Mouse (Mus musculus): ENCODE measurements at regions not wholly inside any gene's neighbourhood (a gene's known extent, or its start where the extent isn't known, plus 50 kb on each side); places are given as distances from the start of the nearest gene placed in this dataset.

GRCm38 (mm10) chr4:24154418-24154817, 341.8 kb upstream of the Mms22l start:
- no peak overlapping the region for H3K4me2 ChIP-seq
- WGBS: 14% methylated on average over 8 of the region's 8 CpGs
- ATAC-seq (ENCODE audit: insufficient read depth, low FRiP score, low read depth): 0 out of 2 replicates have a peak, but pooled peaks have one; percentile 53

GRCm38 (mm10) chr4:24173750-24174149, 322.5 kb upstream of the Mms22l start:
- H3K9ac ChIP-seq: no peak overlapping the region
- H3K4me2 ChIP-seq: no peak overlapping the region
- no peaks in the 10 kb centered on the region for H3K4me1 ChIP-seq
- H3K27ac ChIP-seq: no peak overlapping the region
- no peaks in the 10 kb centered on the region for H3K9me3 ChIP-seq
- no peak for ATAC-seq (ENCODE audit: insufficient read depth, low FRiP score, low read depth)
- WGBS: 50% methylated on average over 2 of the region's 2 CpGs
- no peaks in the 10 kb centered on the region for H3K36me3 ChIP-seq
- H3K4me3 ChIP-seq (replicated peaks): no peak overlapping the region
- H3K27me3 ChIP-seq (replicated peaks): no peaks in the 10 kb centered on the region

More at GRCm38 (mm10) chr4:24154418-24154817, 341.8 kb upstream of the Mms22l start:
- Histone ChIP-seq H3K36me3 (no peaks in the 10 kb centered on the region), H3K9me3 (no peaks in the 10 kb centered on the region), H3K27me3 (replicated peaks) (no peaks in the 10 kb centered on the region), H3K9ac (no peak overlapping the region), H3K4me3 (replicated peaks) (no peak overlapping the region), H3K4me1 (no peaks in the 10 kb centered on the region), H3K27ac (no peak overlapping the region)

GRCm38 (mm10) chr4:24213262-24214036, 282.8 kb upstream of the Mms22l start:
- WGBS: 64% methylated on average over 10 of the region's 10 CpGs
- H3K27me3 ChIP-seq (replicated peaks): no peaks in the 10 kb centered on the region
- no peaks in the 10 kb centered on the region for H3K4me1 ChIP-seq
- H3K9me3 ChIP-seq: no peaks in the 10 kb centered on the region
- H3K4me3 ChIP-seq (replicated peaks): no peak overlapping the region
- no peak overlapping the region for H3K9ac ChIP-seq
- no peak overlapping the region for H3K27ac ChIP-seq
- no peaks in the 10 kb centered on the region for H3K36me3 ChIP-seq
- no peak overlapping the region for H3K4me2 ChIP-seq
- ATAC-seq (ENCODE audit: insufficient read depth, low FRiP score, low read depth): no peak

GRCm38 (mm10) chr4:24214037-24214362, 282.3 kb upstream of the Mms22l start:
- Histone ChIP-seq H3K9me3 (no peaks in the 10 kb centered on the region), H3K4me2 (no peak overlapping the region), H3K27me3 (replicated peaks) (no peaks in the 10 kb centered on the region), H3K4me1 (no peaks in the 10 kb centered on the region), H3K27ac (no peak overlapping the region), H3K9ac (no peak overlapping the region), H3K36me3 (no peaks in the 10 kb centered on the region), H3K4me3 (replicated peaks) (no peak overlapping the region)
- ATAC-seq (ENCODE audit: insufficient read depth, low FRiP score, low read depth): no peak
- WGBS: 72% methylated on average over 3 of the region's 3 CpGs

- no peaks in the 10 kb centered on the region for H3K36me3 ChIP-seq
- no peak for ATAC-seq (ENCODE audit: insufficient read depth, low FRiP score, low read depth)
- WGBS: 67% methylated on average over 6 of the region's 6 CpGs
- H3K4me3 ChIP-seq (replicated peaks): no peak overlapping the region
- H3K27ac ChIP-seq: no peak overlapping the region
- H3K4me2 ChIP-seq: no peak overlapping the region
- H3K4me1 ChIP-seq: no peaks in the 10 kb centered on the region
- H3K9me3 ChIP-seq: no peaks in the 10 kb centered on the region
- no peaks in the 10 kb centered on the region for H3K27me3 ChIP-seq (replicated peaks)
- H3K9ac ChIP-seq: no peak overlapping the region
These were observed 277.8 kb upstream of the Mms22l start for GRCm38 (mm10) chr4:24218383-24218934.

- H3K9me3 ChIP-seq: no peaks in the 10 kb centered on the region
- no peak overlapping the region for H3K9ac ChIP-seq
- H3K36me3 ChIP-seq: no peaks in the 10 kb centered on the region
- H3K27me3 ChIP-seq (replicated peaks): no peaks in the 10 kb centered on the region
- H3K4me1 ChIP-seq: no peaks in the 10 kb centered on the region
- 62% methylated on average over 4 of the region's 4 CpGs for WGBS
- ATAC-seq (ENCODE audit: insufficient read depth, low FRiP score, low read depth): no peak
- H3K27ac ChIP-seq: no peak overlapping the region
- H3K4me2 ChIP-seq: no peak overlapping the region
- no peak overlapping the region for H3K4me3 ChIP-seq (replicated peaks)
These were observed 277.2 kb upstream of the Mms22l start for GRCm38 (mm10) chr4:24219074-24219497.

- H3K4me2 ChIP-seq: no peak overlapping the region
- no peaks in the 10 kb centered on the region for H3K4me1 ChIP-seq
- no peak overlapping the region for H3K9ac ChIP-seq
- no peaks in the 10 kb centered on the region for H3K36me3 ChIP-seq
- no peaks in the 10 kb centered on the region for H3K9me3 ChIP-seq
- no peak for ATAC-seq (ENCODE audit: insufficient read depth, low FRiP score, low read depth)
- H3K27me3 ChIP-seq (replicated peaks): no peaks in the 10 kb centered on the region
- no peak overlapping the region for H3K27ac ChIP-seq
- WGBS: 70% methylated on average over 3 of the region's 3 CpGs
- H3K4me3 ChIP-seq (replicated peaks): no peak overlapping the region
These were observed 276.7 kb upstream of the Mms22l start for GRCm38 (mm10) chr4:24219583-24219982.

- no peak overlapping the region for H3K4me2 ChIP-seq
- H3K9me3 ChIP-seq: no peaks in the 10 kb centered on the region
These were observed 251.1 kb upstream of the Mms22l start for GRCm38 (mm10) chr4:24245124-24245523.

GRCm38 (mm10) chr4:24248142-24249054, 247.9 kb upstream of the Mms22l start:
- H3K4me2 ChIP-seq: no peak overlapping the region
- no peak overlapping the region for H3K4me3 ChIP-seq (replicated peaks)
- 79% methylated on average over 6 of the region's 6 CpGs for WGBS
- no peaks in the 10 kb centered on the region for H3K9me3 ChIP-seq
- no peak overlapping the region for H3K9ac ChIP-seq
- ATAC-seq (ENCODE audit: insufficient read depth, low FRiP score, low read depth): no peak
- H3K36me3 ChIP-seq: no peaks in the 10 kb centered on the region
- H3K27me3 ChIP-seq (replicated peaks): no peaks in the 10 kb centered on the region
- no peak overlapping the region for H3K27ac ChIP-seq
- no peaks in the 10 kb centered on the region for H3K4me1 ChIP-seq

More at GRCm38 (mm10) chr4:24245124-24245523, 251.1 kb upstream of the Mms22l start:
- WGBS: 51% methylated on average over 6 of the region's 6 CpGs
- no peak for ATAC-seq (ENCODE audit: insufficient read depth, low FRiP score, low read depth)
- H3K4me3 ChIP-seq (replicated peaks): no peak overlapping the region
- no peak overlapping the region for H3K9ac ChIP-seq
- no peaks in the 10 kb centered on the region for H3K27me3 ChIP-seq (replicated peaks)
- H3K4me1 ChIP-seq: no peaks in the 10 kb centered on the region
- no peaks in the 10 kb centered on the region for H3K36me3 ChIP-seq
- H3K27ac ChIP-seq: no peak overlapping the region

GRCm38 (mm10) chr4:24249243-24249970, 246.8 kb upstream of the Mms22l start:
- Histone ChIP-seq H3K27me3 (replicated peaks) (no peaks in the 10 kb centered on the region), H3K4me2 (no peak overlapping the region), H3K4me1 (no peaks in the 10 kb centered on the region), H3K36me3 (no peaks in the 10 kb centered on the region), H3K4me3 (replicated peaks) (no peak overlapping the region), H3K27ac (no peak overlapping the region), H3K9me3 (no peaks in the 10 kb centered on the region), H3K9ac (no peak overlapping the region)
- WGBS: 36% methylated on average over 6 of the region's 6 CpGs
- no peak for ATAC-seq (ENCODE audit: insufficient read depth, low FRiP score, low read depth)

GRCm38 (mm10) chr4:24278154-24278553, 218.1 kb upstream of the Mms22l start:
- Histone ChIP-seq H3K36me3 (no peaks in the 10 kb centered on the region), H3K27me3 (replicated peaks) (no peaks in the 10 kb centered on the region), H3K4me2 (no peak overlapping the region), H3K4me1 (no peaks in the 10 kb centered on the region), H3K4me3 (replicated peaks) (no peak overlapping the region), H3K27ac (no peak overlapping the region), H3K9ac (no peak overlapping the region), H3K9me3 (no peaks in the 10 kb centered on the region)
- no peak for ATAC-seq (ENCODE audit: insufficient read depth, low FRiP score, low read depth)
- WGBS: 42% methylated on average over 3 of the region's 3 CpGs

Data from stomach, embryonic 15.5 days (tissue).